ENCODE assay signal across 12 mouse cellular contexts in genomic region chr10:43172066-43172465, GRCm38 (mm10). TPM values are rescaled to one million over a fixed set of nuclear protein-coding genes. Genes with fewer than 3 reads are reported as not detected.
DNase-seq lines count a peak whose midpoint lies in the region; ATAC-seq and TF ChIP-seq lines count a peak whose summit lies in the region.
"Had no signal": no experiment of that assay in that cellular context is flagged by ENCODE, and none has a peak within 500 bp of the region (broad histone marks: within the 10 kb centered on the region; RNA-seq: fewer than 3 reads in every experiment).

No protein-coding gene starts in this region.

- no peaks in the 10 kb centered on the region for H3K36me3 ChIP-seq in midbrain, embryonic 12.5 days

- TF ChIP-seq CTCF in cerebellum, adult 2 months (IDR thresholded peaks at IDR 0.05; ENCODE audit: borderline replicate concordance, insufficient read depth, low read depth, low read length), result no peak

- no peak for DNase-seq in cerebellum, adult 2 months
- no peak for DNase-seq in cerebellum, postnatal 4 days (ENCODE audit: low spot score in 2 of 2)
- peak; percentile 52 for DNase-seq in embryo, embryonic 10.5 days (ENCODE audit: low spot score)
- peak; percentile 22 to 34 for DNase-seq in heart, postnatal 10 days
- no peak for DNase-seq in layer of hippocampus, adult 18-20 months (ENCODE audit: low spot score in 2 of 2)
- DNase-seq in urinary bladder, postnatal 4 days (ENCODE audit: low spot score in 2 of 2), result no peak
- DNase-seq in spleen, postnatal 10 days (ENCODE audit: low spot score in 2 of 2), result no peak
- DNase-seq: lung, postnatal 10 days; right cerebral cortex, postnatal 4 days had no signal

- peak overlapping the region; percentile 77 for H3K4me2 ChIP-seq in midbrain, embryonic 12.5 days (replicated peaks)

- peaks cover 5% of the 10 kb centered on the region; the same call in 1 of the 2 replicates for H3K4me1 ChIP-seq in cerebellum, adult 2 months (ENCODE audit: control insufficient read depth, insufficient read depth, low read length)
- peaks cover 39% of the 10 kb centered on the region for H3K4me1 ChIP-seq in midbrain, embryonic 12.5 days

- ATAC-seq in midbrain, embryonic 12.5 days (ENCODE audit: low FRiP score, low read depth), result no peak
- ATAC-seq: inflammation-experienced regulatory T-cells, adult 6 months had no signal

- intact Hi-C loops in heart, postnatal 10 days (cut with DNase I), result loop anchor here (5.0 kb wide), 2 partner anchors 200 to 280 kb away; no protein-coding TSS in a partner anchor

- no peak for TF ChIP-seq POLR2A in cerebellum, adult 2 months (IDR thresholded peaks at IDR 0.05; ENCODE audit: borderline replicate concordance, insufficient read depth, low read length)

- no peaks in the 10 kb centered on the region for H3K27me3 ChIP-seq in cerebellum, adult 2 months (ENCODE audit: control insufficient read depth, insufficient read depth, low read length)
- H3K27me3 ChIP-seq in midbrain, embryonic 12.5 days, result peaks cover 25% of the 10 kb centered on the region

- peak overlapping the region; percentile 29 for H3K9ac ChIP-seq in midbrain, embryonic 12.5 days (replicated peaks)

- WGBS in cerebellum, adult 2 months, result 10% methylated on average over 7 of the region's 7 CpGs
- 3% methylated on average over 7 of the region's 7 CpGs for WGBS in midbrain, embryonic 12.5 days

- no peak overlapping the region for H3K27ac ChIP-seq in cerebellum, adult 2 months (ENCODE audit: insufficient read depth, low read length)
- H3K27ac ChIP-seq in midbrain, embryonic 12.5 days (replicated peaks), result no peak overlapping the region

- H3K4me3 ChIP-seq in cerebellum, adult 2 months (replicated peaks; ENCODE audit: insufficient read depth, low read depth, low read length), result peak overlapping the region; percentile 44
- peak overlapping the region; percentile 83 for H3K4me3 ChIP-seq in midbrain, embryonic 12.5 days

- no peaks in the 10 kb centered on the region for H3K9me3 ChIP-seq in midbrain, embryonic 12.5 days

RNA-seq across cellular contexts. Expression of gene Sobp, which starts 2.3 kb away (rescaled TPM):
- 14.7 and 15.2 TPM in 2 replicates for polyA plus RNA-seq in cerebellum, adult 2 months (2012; rRNA removed)
- total RNA-seq in heart, postnatal 10 days (2021), result 10 to 100 TPM; 12.0 to 15.4 TPM
- polyA plus RNA-seq in midbrain, embryonic 12.5 days (2016; fragmentation: Nextera tagmentation; extraction: Ambion mirVana), result 9.2 and 11.9 TPM in 2 replicates
- 10 to 100 TPM; 81.7 to 82.8 TPM for total RNA-seq in layer of hippocampus, adult 18-20 months (2021)
- total RNA-seq: common myeloid progenitor, adult 5-6 weeks had no signal
- polyA plus RNA-seq: inflammation-experienced regulatory T-cells, adult 6 months had no signal

RNA-seq across cellular contexts. Expression of gene 9030612E09Rik, which starts 2.4 kb away (rescaled TPM):
- 2.9 and 3.3 TPM in 2 replicates for polyA plus RNA-seq in cerebellum, adult 2 months (2012; rRNA removed)
- 1 to 10 TPM; 1.6 to 2.3 TPM for total RNA-seq in heart, postnatal 10 days (2021)
- polyA plus RNA-seq in midbrain, embryonic 12.5 days (2016; fragmentation: Nextera tagmentation; extraction: Ambion mirVana), result 1.9 and 2.2 TPM in 2 replicates
- 1 to 10 TPM; 1.5 to 1.7 TPM for total RNA-seq in layer of hippocampus, adult 18-20 months (2021)
- total RNA-seq: common myeloid progenitor, adult 5-6 weeks had no signal
- polyA plus RNA-seq: inflammation-experienced regulatory T-cells, adult 6 months had no signal

RNA-seq across cellular contexts. Expression of gene Pdss2, which starts 49.2 kb away (rescaled TPM):
- 12.8 and 13.7 TPM in 2 replicates for polyA plus RNA-seq in cerebellum, adult 2 months (2012; rRNA removed)
- 10 to 100 TPM; 21.7 to 24.7 TPM for total RNA-seq in heart, postnatal 10 days (2021)
- 15.9 and 17.3 TPM in 2 replicates for polyA plus RNA-seq in midbrain, embryonic 12.5 days (2016; fragmentation: Nextera tagmentation; extraction: Ambion mirVana)
- total RNA-seq in layer of hippocampus, adult 18-20 months (2021), result 10 to 100 TPM; 18.3 to 19.6 TPM

Comparison
In these comparisons a context has a peak if more than half of its experiments do, and no peak if none do; other contexts are left out.
1. DNase-seq: peak in embryo, embryonic 10.5 days (single experiment) and heart, postnatal 10 days (2 of 2); none in cerebellum, adult 2 months (0 of 2), cerebellum, postnatal 4 days (0 of 2), layer of hippocampus, adult 18-20 months (0 of 2), urinary bladder, postnatal 4 days (0 of 2) and spleen, postnatal 10 days (0 of 2).
2. RNA of gene Sobp, which starts 2.3 kb away (total RNA-seq): 81.7 to 82.8 TPM in layer of hippocampus, adult 18-20 months; 12.0 to 15.4 TPM in heart, postnatal 10 days; every median in the first group is over 4 times any median in the second.